Mouse (Mus musculus) heart, embryonic 15.5 days (tissue): Measurements from ENCODE around the gene Hist1h2bh. TPM values are rescaled to one million over a fixed set of nuclear protein-coding genes. Genes with fewer than 3 reads are reported as not detected.

Source experiments
- ATAC-seq: fragments of 200-750 bp; cut with Nextera tagmentation; replicated peaks from 2 replicates; pipeline ENCODE4 v1.8.0; 2017; ENCODE audit warnings: low read depth, moderate TSS enrichment; ENCODE audit not compliant: insufficient number of reproducible peaks, insufficient read depth, low FRiP score
- H3K27ac ChIP-seq: fragments of 300-500 bp; sonication (generic); 2 replicates; pipeline ENCODE4 v1.5.1; 2015; ENCODE audit warnings: mild to moderate bottlenecking, inconsistent platforms
- H3K27me3 ChIP-seq: fragments of 300-500 bp; sonication (generic); 2 replicates; pipeline ENCODE4 v1.6.1; 2015; ENCODE audit warnings: inconsistent platforms
- H3K36me3 ChIP-seq: fragments of 300-500 bp; sonication (generic); 2 replicates; pipeline ENCODE4 v1.6.1; 2015; ENCODE audit warnings: mild to moderate bottlenecking, inconsistent platforms
- H3K4me1 ChIP-seq: fragments of 300-500 bp; sonication (generic); replicated peaks from 2 replicates; pipeline ENCODE4 v1.6.1; 2015; ENCODE audit warnings: inconsistent platforms
- H3K4me2 ChIP-seq: fragments of 300-500 bp; sonication (generic); 2 replicates; pipeline ENCODE4 v1.6.1; 2015; ENCODE audit warnings: inconsistent platforms, mild to moderate bottlenecking, moderate library complexity
- H3K4me3 ChIP-seq: fragments of 300-500 bp; sonication (generic); 2 replicates; pipeline ENCODE4 v1.5.1; 2015; ENCODE audit warnings: mild to moderate bottlenecking, inconsistent platforms
- H3K9ac ChIP-seq: fragments of 300-500 bp; sonication (generic); 2 replicates; pipeline ENCODE4 v1.6.1; 2015; ENCODE audit warnings: mild to moderate bottlenecking, inconsistent platforms
- H3K9me3 ChIP-seq: fragments of 300-500 bp; sonication (generic); replicated peaks from 2 replicates; pipeline ENCODE4 v1.6.1; 2016; ENCODE audit warnings: inconsistent platforms
- WGBS: fragments of 180-500 bp; shearing (Covaris S2); methylation state at CpG from one replicate; pipeline ENCODE4 v1.1.7; 2015; ENCODE audit warnings: mixed read lengths; 5-methylcytosine and 5-hydroxymethylcytosine counted together
- microRNA-seq: library from miRNA; unstranded; fragments of <30 nt; microRNA quantifications from one replicate; pipeline ENCODE4, GENCODE M21; 2016
- polyA plus RNA-seq: library from polyadenylated mRNA; unstranded; fragments of >200 nt; fragmentation: Nextera tagmentation; extraction: Ambion mirVana; gene quantifications from 2 replicates; pipeline ENCODE4 v1.2.1, GENCODE M21; 2015

Gene Hist1h2bh
- polyA plus RNA-seq, 1 experiment from 2014 or later: 0.74 TPM

GRCm38 (mm10) chr13:23497656-23498321 lies 45.4 kb downstream of the Hist1h2bh start:
- H3K27ac ChIP-seq: no peak overlapping the region
- H3K9ac ChIP-seq: no peak overlapping the region
- peaks cover 16% of the 10 kb centered on the region; the same call in 1 of the 2 replicates for H3K4me1 ChIP-seq
- no peaks in the 10 kb centered on the region for H3K27me3 ChIP-seq
- no peaks in the 10 kb centered on the region for H3K9me3 ChIP-seq
- H3K4me2 ChIP-seq: peak overlapping the region; percentile 58
- no peak for ATAC-seq
- 11% methylated on average over 19 of the region's 19 CpGs for whole genome bisulfite sequencing
- no peaks in the 10 kb centered on the region for H3K36me3 ChIP-seq
- peak overlapping the region; percentile 42 for H3K4me3 ChIP-seq

DNA sequence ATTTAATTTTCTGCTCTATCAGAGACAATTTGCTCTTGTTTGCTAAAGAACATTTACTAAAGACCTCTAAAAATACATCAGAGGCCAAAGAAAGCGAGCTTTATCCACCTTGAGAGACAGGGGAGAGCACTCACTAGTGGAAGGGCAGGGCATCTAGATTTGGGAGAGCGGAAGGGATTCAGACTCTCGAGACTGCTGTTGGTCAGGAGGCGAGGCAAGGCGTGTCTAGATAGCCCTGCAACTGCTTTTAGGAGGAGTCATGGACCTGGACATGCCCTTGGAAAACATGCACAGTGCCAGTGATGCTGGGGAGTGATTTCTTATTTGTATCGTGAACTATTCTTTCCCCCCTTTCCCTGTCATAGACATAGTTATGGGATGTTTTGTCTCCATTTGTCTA lies 47.7 kb downstream of the Hist1h2bh start:
- Histone ChIP-seq H3K9ac (no peak overlapping the region), H3K27ac (no peak overlapping the region), H3K27me3 (no peaks in the 10 kb centered on the region), H3K4me2 (no peak overlapping the region), H3K9me3 (no peaks in the 10 kb centered on the region), H3K36me3 (no peaks in the 10 kb centered on the region), H3K4me1 (peaks cover 24% of the 10 kb centered on the region), H3K4me3 (no peak overlapping the region)
- ATAC-seq: no peak
- WGBS: 68% methylated on average over 6 of the region's 6 CpGs

GRCm38 (mm10) chr13:23491990-23492389 lies 51.2 kb downstream of the Hist1h2bh start:
- H3K9ac ChIP-seq: peak overlapping the region; percentile 52

More at GRCm38 (mm10) chr13:23491990-23492389, 51.2 kb downstream of the Hist1h2bh start:
- no peak overlapping the region for H3K27ac ChIP-seq
- H3K36me3 ChIP-seq: no peaks in the 10 kb centered on the region
- peak overlapping the region; percentile 61 for H3K4me2 ChIP-seq
- ATAC-seq: no peak
- no peaks in the 10 kb centered on the region for H3K9me3 ChIP-seq
- WGBS: 8% methylated on average over 14 of the region's 14 CpGs
- H3K4me1 ChIP-seq: peaks cover 21% of the 10 kb centered on the region
- peak overlapping the region; percentile 49 for H3K4me3 ChIP-seq
- no peaks in the 10 kb centered on the region; the same call in 1 of the 2 replicates for H3K27me3 ChIP-seq

Small RNA genes lying within 50 kb of the gene (microRNA-seq; reads per million reads assigned to microRNA genes)
- gene Gm44297 (not detected), gene Gm44359 (not detected), gene Gm44394 (not detected), gene n-TStga1 (0.63 reads per million)

Other genes starting within 250 kb of the Hist1h2bh start
- 33.4 and 39.1 TPM in 2 replicates for gene Zfp322a, start 174.2 kb downstream of the Hist1h2bh start, polyA plus RNA-seq
- 8.1 and 8.2 TPM in 2 replicates for gene Abt1, start 119.5 kb downstream of the Hist1h2bh start, polyA plus RNA-seq
- gene Btn1a1, start 77.5 kb downstream of the Hist1h2bh start, polyA plus RNA-seq: 0.85 and 1.4 TPM in 2 replicates
- gene Btn2a2, start 54.5 kb downstream of the Hist1h2bh start, polyA plus RNA-seq: 0.31 and 0.41 TPM in 2 replicates
- 5.4 and 5.7 TPM in 2 replicates for gene Hist1h4h, start 12.3 kb downstream of the Hist1h2bh start, polyA plus RNA-seq
- 2.2 and 2.6 TPM in 2 replicates for gene Hist1h2af, start 9.5 kb downstream of the Hist1h2bh start, polyA plus RNA-seq
- gene Hist1h3g, start 8.0 kb downstream of the Hist1h2bh start, polyA plus RNA-seq: 1.6 and 3.1 TPM in 2 replicates
- gene Hist1h3f, start 660 bp upstream of the Hist1h2bh start, polyA plus RNA-seq: 0.16 and 0.25 TPM in 2 replicates
- gene Hist1h4f, start 8.3 kb upstream of the Hist1h2bh start, polyA plus RNA-seq: 0.62 and 0.66 TPM in 2 replicates
- 0.18 and 0.23 TPM in 2 replicates for gene Hist1h1d, start 9.9 kb upstream of the Hist1h2bh start, polyA plus RNA-seq
- 1.7 and 2.4 TPM in 2 replicates for gene Hist1h3e, start 19.0 kb upstream of the Hist1h2bh start, polyA plus RNA-seq
- gene Hist1h2ae, start 27.8 kb upstream of the Hist1h2bh start, polyA plus RNA-seq: 33.7 and 35.5 TPM in 2 replicates
- 4.3 and 4.6 TPM in 2 replicates for gene Hist1h2bg, start 28.0 kb upstream of the Hist1h2bh start, polyA plus RNA-seq
- 0.97 and 1.5 TPM in 2 replicates for gene Hist1h2bf, start 30.8 kb upstream of the Hist1h2bh start, polyA plus RNA-seq
- 1.2 and 1.6 TPM in 2 replicates for gene Hist1h2ad, start 31.0 kb upstream of the Hist1h2bh start, polyA plus RNA-seq
- 2.0 and 2.2 TPM in 2 replicates for gene Hist1h3d, start 32.4 kb upstream of the Hist1h2bh start, polyA plus RNA-seq
- 48.2 and 53.2 TPM in 2 replicates for gene Hist1h4d, start 38.2 kb upstream of the Hist1h2bh start, polyA plus RNA-seq
- gene Hist1h2be, start 77.7 kb upstream of the Hist1h2bh start, polyA plus RNA-seq: 1.7 and 1.9 TPM in 2 replicates
- gene Hist1h1e, start 79.2 kb upstream of the Hist1h2bh start, polyA plus RNA-seq: 9.6 and 10.8 TPM in 2 replicates
- 0.50 and 0.74 TPM in 2 replicates for gene Hist1h2ac, start 140.6 kb upstream of the Hist1h2bh start, polyA plus RNA-seq
- 51.8 and 52.1 TPM in 2 replicates for gene Hist1h2bc, start 140.8 kb upstream of the Hist1h2bh start, polyA plus RNA-seq
- gene Hist1h1t, start 152.4 kb upstream of the Hist1h2bh start, polyA plus RNA-seq: 0.14 TPM in 1 of 2 replicates, not detected in the other
- 2.4 and 2.7 TPM in 2 replicates for gene Hist1h4c, start 155.1 kb upstream of the Hist1h2bh start, polyA plus RNA-seq
- 10.3 and 13.6 TPM in 2 replicates for gene Hfe, start 167.5 kb upstream of the Hist1h2bh start, polyA plus RNA-seq
- gene Hist1h1c, start 195.4 kb upstream of the Hist1h2bh start, polyA plus RNA-seq: 38.8 and 41.2 TPM in 2 replicates
- gene Hist1h3c, start 202.2 kb upstream of the Hist1h2bh start, polyA plus RNA-seq: 2.0 and 4.1 TPM in 2 replicates
- gene Hist1h2bb, start 203.3 kb upstream of the Hist1h2bh start, polyA plus RNA-seq: 1.2 and 1.9 TPM in 2 replicates
- gene Hist1h2ab, start 207.7 kb upstream of the Hist1h2bh start, polyA plus RNA-seq: 15.3 and 20.4 TPM in 2 replicates
- gene Hist1h3b, start 208.9 kb upstream of the Hist1h2bh start, polyA plus RNA-seq: 3.1 and 4.7 TPM in 2 replicates
- 1.2 and 1.7 TPM in 2 replicates for gene Hist1h4b, start 213.6 kb upstream of the Hist1h2bh start, polyA plus RNA-seq
- gene Hist1h4a, start 217.8 kb upstream of the Hist1h2bh start, polyA plus RNA-seq: not detected in 2 replicates
- 1.5 and 2.4 TPM in 2 replicates for gene Hist1h3a, start 219.0 kb upstream of the Hist1h2bh start, polyA plus RNA-seq
- 0.76 and 0.98 TPM in 2 replicates for gene Hist1h1a, start 220.3 kb upstream of the Hist1h2bh start, polyA plus RNA-seq
- gene Trim38, start 226.5 kb upstream of the Hist1h2bh start, polyA plus RNA-seq: not detected in 2 replicates